Mouse (Mus musculus) 3134 (cell line): Measurements from ENCODE around the gene Fam167b.

Experiments
- DNase-seq: peaks from one replicate; pipeline ENCODE4 v3.0.0-alpha.2; 2011; ENCODE audit warnings: low spot score; ENCODE audit not compliant: insufficient read length; ENCODE audit errors: extremely low read depth

Fam167b gene

GRCm38 (mm10) chr4:129578466-129578865, at the start of gene Fam167b:
TSS of gene Fam167b (minus strand) at chr4:129578549.
- no peak for DNase-seq

- no peak for DNase-seq
Measured at GRCm38 (mm10) chr4:129626035-129626434, 47.7 kb upstream of the Fam167b start.

GRCm38 (mm10) chr4:129625496-129625895, 47.1 kb upstream of the Fam167b start:
- no peak for DNase-seq

GRCm38 (mm10) chr4:129625029-129625370, 46.7 kb upstream of the Fam167b start:
- DNase-seq, result no peak

- DNase-seq, result peak; percentile 86
Measured at GRCm38 (mm10) chr4:129624281-129625028, 46.1 kb upstream of the Fam167b start.

- peak; percentile 39 for DNase-seq
Measured at GRCm38 (mm10) chr4:129623681-129624091, 45.3 kb upstream of the Fam167b start, which contains the start of gene Ccdc28b. TSS of gene Ccdc28b (minus strand) at chr4:129623947.

GRCm38 (mm10) chr4:129622803-129623535, 44.6 kb upstream of the Fam167b start:
- DNase-seq, result no peak

- DNase-seq, result no peak
Measured at GRCm38 (mm10) chr4:129622120-129622802, 43.9 kb upstream of the Fam167b start.

GRCm38 (mm10) chr4:129621283-129621841, 43.0 kb upstream of the Fam167b start:
- DNase-seq, result no peak

- DNase-seq, result no peak
Measured at GRCm38 (mm10) chr4:129620419-129621282, 42.3 kb upstream of the Fam167b start.

GRCm38 (mm10) chr4:129618786-129619691, 40.7 kb upstream of the Fam167b start, which contains the start of gene Iqcc:
TSS of gene Iqcc (minus strand) at chr4:129619099.
- peak; percentile 87 for DNase-seq

GRCm38 (mm10) chr4:129618031-129618430, 39.7 kb upstream of the Fam167b start:
- DNase-seq, result no peak

GRCm38 (mm10) chr4:129617121-129617641, 38.8 kb upstream of the Fam167b start:
- no peak for DNase-seq

GRCm38 (mm10) chr4:129616631-129617030, 38.3 kb upstream of the Fam167b start:
- no peak for DNase-seq

- no peak for DNase-seq
Measured at GRCm38 (mm10) chr4:129615801-129616290, 37.5 kb upstream of the Fam167b start.

GRCm38 (mm10) chr4:129614093-129614492, 35.7 kb upstream of the Fam167b start, which contains the start of gene Dcdc2b:
TSS of gene Dcdc2b (minus strand) at chr4:129614257.
- DNase-seq, result no peak

GRCm38 (mm10) chr4:129610472-129610871, 32.1 kb upstream of the Fam167b start:
- no peak for DNase-seq

- DNase-seq, result no peak
Measured at GRCm38 (mm10) chr4:129610026-129610425, 31.7 kb upstream of the Fam167b start.
